Mouse (Mus musculus): ENCODE measurements at regions not wholly inside any gene's neighbourhood (a gene's known extent, or its start where the extent isn't known, plus 50 kb on each side); places are given as distances from the start of the nearest gene placed in this dataset.

GRCm38 (mm10) chr19:26510887-26511286 is 94.0 kb upstream of the Smarca2 start:
- TF ChIP-seq CTCF (IDR thresholded peaks at IDR 0.05; ENCODE audit: low read depth) (0 out of 2 replicates have a peak, but pooled peaks have one; percentile 4), EP300 (IDR thresholded peaks at IDR 0.05; ENCODE audit: low read depth) (no peak)

Data from heart, postnatal 0 days (tissue).